Mouse (Mus musculus) liver, adult 2 months (tissue): Measurements from ENCODE around the gene Plce1. TPM values are rescaled to one million over a fixed set of nuclear protein-coding genes. Genes with fewer than 3 reads are reported as not detected.

Experiments used
- DNase-seq: peaks from one replicate; pipeline ENCODE4 v3.0.0-alpha.2; 2011; ENCODE audit warnings: low read depth, low spot score; ENCODE audit errors: extremely low read depth
- H3K27ac ChIP-seq: fragments of 200-500 bp; replicated peaks from 2 replicates; pipeline ENCODE4 v1.5.1; 2012; ENCODE audit warnings: low read depth, mild to moderate bottlenecking, control low read depth, inconsistent platforms, low read length; ENCODE audit not compliant: insufficient read depth
- H3K27me3 ChIP-seq: fragments of 200-500 bp; 2 replicates; pipeline ENCODE4 v1.6.1; 2012; ENCODE audit warnings: mild to moderate bottlenecking, moderate library complexity, low read length, inconsistent platforms; ENCODE audit not compliant: control insufficient read depth, insufficient read depth
- H3K36me3 ChIP-seq: fragments of 200-500 bp; 2 replicates; pipeline ENCODE4 v1.6.1; 2012; ENCODE audit warnings: low read length, inconsistent platforms; ENCODE audit not compliant: control insufficient read depth, insufficient read depth
- H3K4me1 ChIP-seq: fragments of 200-500 bp; 2 replicates; pipeline ENCODE4 v1.6.1; 2011; ENCODE audit warnings: low read length; ENCODE audit not compliant: control insufficient read depth, insufficient read depth
- H3K4me3 ChIP-seq: fragments of 200-500 bp; 2 replicates; pipeline ENCODE4 v1.5.1; 2011; ENCODE audit warnings: low read depth, mild to moderate bottlenecking, control low read depth, low read length, moderate library complexity; ENCODE audit not compliant: insufficient read depth
- H3K79me2 ChIP-seq: fragments of 200-500 bp; 2 replicates; pipeline ENCODE4 v1.6.1; 2012; ENCODE audit warnings: inconsistent platforms, mild to moderate bottlenecking, low read length, moderate library complexity; ENCODE audit not compliant: control insufficient read depth, insufficient read depth
- H3K9ac ChIP-seq: fragments of 200-500 bp; 2 replicates; pipeline ENCODE4 v1.6.1; 2012; ENCODE audit warnings: low read depth, mild to moderate bottlenecking, control low read depth, inconsistent platforms, low read length
- CTCF ChIP-seq: fragments of 200-500 bp; IDR thresholded peaks from 2 replicates; pipeline ENCODE4 v1.5.1; 2011; ENCODE audit warnings: low read depth, low read length, control low read depth
- POLR2A ChIP-seq: fragments of 200-500 bp; IDR thresholded peaks from 2 replicates; pipeline ENCODE4 v1.6.1; 2011; ENCODE audit warnings: low read length, control low read depth; ENCODE audit not compliant: insufficient read depth; ENCODE audit errors: extremely low read depth
- WGBS: fragments of 180-500 bp; shearing (Covaris S2); methylation state at CpG from one replicate; pipeline ENCODE4 v1.1.7; 2018; 5-methylcytosine and 5-hydroxymethylcytosine counted together
- polyA plus RNA-seq: library from polyadenylated mRNA; depleted of rRNA; stranded (reverse); fragments of >200 nt; gene quantifications from 2 replicates; pipeline ENCODE4 v1.2.3, GENCODE M21; 2012
- total RNA-seq: library from RNA; depleted of rRNA; stranded (reverse); fragments of >200 nt; gene quantifications from 2 replicates; pipeline ENCODE4 v1.2.3, GENCODE M21; 2014

The Plce1 gene
- total and polyA plus RNA-seq, 2 experiments, result 1.9 to 8.6 TPM

DNA sequence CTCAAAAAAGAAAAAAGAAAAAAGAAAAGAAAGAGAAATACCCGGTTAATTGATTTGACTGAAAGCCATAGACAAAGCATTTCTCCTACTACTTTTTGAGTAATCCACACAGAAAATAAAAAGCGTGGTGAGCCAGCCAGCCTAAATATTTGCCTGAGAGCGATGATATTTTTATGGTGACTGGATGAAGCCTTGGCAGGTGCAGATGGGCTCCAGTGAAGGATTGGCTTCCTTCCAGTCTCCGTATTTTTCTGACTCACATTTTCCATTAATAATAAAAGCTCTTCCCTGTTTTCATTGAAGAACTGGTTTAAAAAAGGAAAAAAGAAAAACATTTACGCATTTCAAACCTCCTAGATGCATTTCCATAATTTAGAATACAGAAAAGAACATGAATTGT lies 243.1 kb downstream of the Plce1 start:
- Histone ChIP-seq H3K9ac (no peak overlapping the region), H3K4me1 (peaks cover 6% of the 10 kb centered on the region), H3K27me3 (no peaks in the 10 kb centered on the region), H3K4me3 (no peak overlapping the region), H3K79me2 (no peaks in the 10 kb centered on the region), H3K36me3 (peaks cover 3% of the 10 kb centered on the region; the same call in 1 of the 2 replicates), H3K27ac (no peak overlapping the region)
- TF ChIP-seq CTCF (no peak), POLR2A (no peak)
- peak; percentile 14 for DNase-seq
- 72% methylated on average over 5 of the region's 5 CpGs for WGBS

DNA sequence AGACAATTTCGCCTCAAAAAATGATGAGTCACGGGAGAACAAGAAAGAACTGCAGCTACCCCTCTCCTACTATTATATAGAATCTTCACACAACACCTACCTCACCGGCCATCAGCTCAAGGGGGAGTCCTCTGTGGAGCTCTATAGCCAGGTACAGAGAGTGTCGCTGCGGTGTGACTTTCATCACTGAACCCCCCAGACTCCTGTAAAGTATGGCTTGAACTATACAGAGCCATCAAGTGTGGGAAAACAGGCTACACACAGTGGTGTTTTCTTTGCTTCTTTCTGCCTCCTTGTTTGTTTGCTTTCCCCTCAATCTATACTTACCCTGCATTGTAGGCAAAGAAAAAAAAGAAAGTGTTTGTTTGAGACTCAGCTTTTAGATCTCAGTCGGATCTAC lies 247.9 kb downstream of the Plce1 start:
- H3K4me1 ChIP-seq, result no peaks in the 10 kb centered on the region
- TF ChIP-seq POLR2A, result no peak
- TF ChIP-seq CTCF, result no peak
- no peak overlapping the region for H3K9ac ChIP-seq
- H3K36me3 ChIP-seq, result peaks cover 3% of the 10 kb centered on the region; the same call in 1 of the 2 replicates
- no peak overlapping the region for H3K4me3 ChIP-seq
- 65% methylated on average over 6 of the region's 6 CpGs for WGBS
- H3K79me2 ChIP-seq, result no peaks in the 10 kb centered on the region
- no peak overlapping the region for H3K27ac ChIP-seq
- DNase-seq, result no peak
- H3K27me3 ChIP-seq, result no peaks in the 10 kb centered on the region

- H3K36me3 ChIP-seq, result peaks cover 3% of the 10 kb centered on the region; the same call in 1 of the 2 replicates
- no peak for DNase-seq
- H3K27me3 ChIP-seq, result no peaks in the 10 kb centered on the region
- H3K4me1 ChIP-seq, result no peaks in the 10 kb centered on the region
- TF ChIP-seq POLR2A, result no peak
- TF ChIP-seq CTCF, result no peak
- no peak overlapping the region for H3K9ac ChIP-seq
- 52% methylated on average over 3 of the region's 3 CpGs for WGBS
- H3K4me3 ChIP-seq, result no peak overlapping the region
- H3K79me2 ChIP-seq, result no peaks in the 10 kb centered on the region
- H3K27ac ChIP-seq, result no peak overlapping the region
These were observed 248.4 kb downstream of the Plce1 start for GRCm38 (mm10) chr19:38729264-38729663.

DNA sequence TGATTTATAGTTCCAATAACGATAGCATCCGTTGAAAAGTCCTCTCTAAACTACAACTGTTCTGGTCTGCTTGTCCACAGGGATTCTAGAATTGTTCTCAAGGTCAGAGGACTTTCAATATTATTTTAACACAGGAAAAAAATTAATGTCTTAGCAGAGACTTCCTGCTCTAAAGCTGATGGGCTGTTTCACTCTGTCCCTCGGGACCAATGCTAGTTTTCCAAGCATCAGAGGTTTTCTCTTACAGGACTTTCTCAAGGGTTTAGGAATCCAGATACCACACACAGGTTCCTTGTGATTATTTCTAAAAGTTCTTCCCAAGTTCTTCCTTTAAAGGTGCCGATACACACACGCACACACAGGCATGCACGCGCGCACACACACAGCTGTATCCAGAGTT lies 263.6 kb downstream of the Plce1 start:
- WGBS, result 92% methylated on average over 8 of the region's 8 CpGs
- Histone ChIP-seq H3K27me3 (no peaks in the 10 kb centered on the region), H3K4me1 (no peaks in the 10 kb centered on the region), H3K36me3 (peaks cover 2% of the 10 kb centered on the region; the same call in 1 of the 2 replicates), H3K79me2 (no peaks in the 10 kb centered on the region), H3K27ac (no peak overlapping the region), H3K4me3 (no peak overlapping the region), H3K9ac (no peak overlapping the region)
- no peak for DNase-seq
- TF ChIP-seq POLR2A, result no peak
- no peak for TF ChIP-seq CTCF

GRCm38 (mm10) chr19:38745810-38746491 lies 265.0 kb downstream of the Plce1 start:
- Histone ChIP-seq H3K27me3 (no peaks in the 10 kb centered on the region), H3K36me3 (peaks cover 2% of the 10 kb centered on the region; the same call in 1 of the 2 replicates), H3K9ac (no peak overlapping the region), H3K4me1 (no peaks in the 10 kb centered on the region), H3K79me2 (no peaks in the 10 kb centered on the region), H3K27ac (no peak overlapping the region), H3K4me3 (no peak overlapping the region)
- DNase-seq, result no peak
- 81% methylated on average over 10 of the region's 10 CpGs for WGBS
- TF ChIP-seq CTCF, result no peak
- no peak for TF ChIP-seq POLR2A

- no peak overlapping the region for H3K9ac ChIP-seq
- WGBS, result 79% methylated on average over 6 of the region's 6 CpGs
- DNase-seq, result no peak
These were observed 265.6 kb downstream of the Plce1 start for GRCm38 (mm10) chr19:38746492-38747014.

More at GRCm38 (mm10) chr19:38746492-38747014, 265.6 kb downstream of the Plce1 start:
- Histone ChIP-seq H3K4me1 (no peaks in the 10 kb centered on the region), H3K4me3 (no peak overlapping the region), H3K36me3 (peaks cover 2% of the 10 kb centered on the region; the same call in 1 of the 2 replicates), H3K27me3 (no peaks in the 10 kb centered on the region), H3K27ac (no peak overlapping the region), H3K79me2 (no peaks in the 10 kb centered on the region)
- no peak for TF ChIP-seq POLR2A
- TF ChIP-seq CTCF, result no peak
